Mouse (Mus musculus): Measurements from ENCODE around the gene Cnih4. TPM values are rescaled to one million over a fixed set of nuclear protein-coding genes. Genes with fewer than 3 reads are reported as not detected.
A peak's percentile ranks its signal among the peaks of the same experiment; 100 is the strongest.

Gene Cnih4
- polyA plus RNA-seq, 1 experiment from 2014 or later = 141 TPM

DNA sequence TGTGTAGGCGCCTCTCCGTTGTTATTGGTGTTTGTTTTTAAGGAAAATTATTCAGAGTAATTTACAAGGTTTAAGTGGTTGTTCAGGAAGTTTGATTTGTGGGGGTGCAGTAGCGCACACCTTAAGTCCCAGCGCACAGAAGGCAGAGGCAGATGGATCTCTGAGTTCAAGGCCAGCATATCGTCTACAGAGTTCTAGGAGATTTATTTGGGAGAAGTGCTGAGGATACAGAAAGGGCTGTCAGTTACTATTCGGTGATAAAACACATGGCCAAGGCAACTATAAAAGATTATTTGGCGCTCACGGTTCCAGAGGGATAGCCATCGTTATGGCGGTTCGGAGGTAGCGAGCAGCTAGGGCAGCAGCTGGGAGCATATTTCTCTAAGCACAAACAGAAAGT lies 473 bp downstream of the Cnih4 start:
- H3K9ac ChIP-seq (ENCODE audit: low read length) = peak overlapping the region; percentile 61
- WGBS = 12% methylated on average over 12 of the region's 12 CpGs
- H3K27me3 ChIP-seq (replicated peaks; ENCODE audit: control insufficient read depth, insufficient read depth, low read length) = no peaks in the 10 kb centered on the region
- DNase-seq (ENCODE audit: low spot score) = no peak
- H3K4me2 ChIP-seq (ENCODE audit: low read length) = peak overlapping the region; percentile 62
- peak overlapping the region; percentile 90 for H3K27ac ChIP-seq (ENCODE audit: low read depth)
- H3K4me1 ChIP-seq (replicated peaks; ENCODE audit: control insufficient read depth, insufficient read depth, low read length) = peaks cover 14% of the 10 kb centered on the region; the same call in 1 of the 2 replicates
- peak overlapping the region; percentile 78 for H3K4me3 ChIP-seq (ENCODE audit: low read depth, low read length)
- no peaks in the 10 kb centered on the region for H3K9me3 ChIP-seq (ENCODE audit: control insufficient read depth, low read length)
- no peak for ATAC-seq (replicated peaks; ENCODE audit: low FRiP score, low TSS enrichment, low read depth)
- H3K36me3 ChIP-seq (ENCODE audit: control insufficient read depth, insufficient read depth, low read length) = peaks cover 22% of the 10 kb centered on the region

DNA sequence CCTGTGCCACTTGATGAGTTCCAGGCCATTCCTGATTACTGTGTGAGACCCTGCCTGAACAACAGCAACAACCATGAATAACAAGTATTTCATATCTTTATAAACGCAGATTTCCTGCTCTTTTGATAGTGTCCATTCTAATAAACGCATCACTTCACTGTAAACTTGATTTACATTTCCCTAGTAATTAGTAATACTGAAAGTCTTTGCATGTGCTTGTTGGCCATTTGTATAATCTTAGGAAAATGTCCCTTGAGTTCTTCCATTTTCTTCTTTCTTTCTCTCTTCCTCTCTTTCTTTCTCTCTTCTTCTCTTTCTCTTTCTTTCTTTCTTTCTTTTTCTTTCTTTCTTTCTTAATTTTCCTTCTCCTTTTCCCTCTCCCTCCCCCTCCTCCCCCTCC lies 1.7 kb downstream of the Cnih4 start:
- Histone ChIP-seq H3K9ac (ENCODE audit: low read length) (no peak overlapping the region), H3K4me3 (ENCODE audit: low read depth, low read length) (no peak overlapping the region), H3K4me1 (replicated peaks; ENCODE audit: control insufficient read depth, insufficient read depth, low read length) (peaks cover 14% of the 10 kb centered on the region; the same call in 1 of the 2 replicates), H3K27me3 (replicated peaks; ENCODE audit: control insufficient read depth, insufficient read depth, low read length) (no peaks in the 10 kb centered on the region), H3K4me2 (ENCODE audit: low read length) (no peak overlapping the region), H3K36me3 (ENCODE audit: control insufficient read depth, insufficient read depth, low read length) (peaks cover 10% of the 10 kb centered on the region), H3K27ac (ENCODE audit: low read depth) (no peak overlapping the region), H3K9me3 (ENCODE audit: control insufficient read depth, low read length) (no peaks in the 10 kb centered on the region)
- DNase-seq (ENCODE audit: low spot score) (no peak), ATAC-seq (replicated peaks; ENCODE audit: low FRiP score, low TSS enrichment, low read depth) (no peak)
- 85% methylated on average over 2 of the region's 2 CpGs for WGBS

DNA sequence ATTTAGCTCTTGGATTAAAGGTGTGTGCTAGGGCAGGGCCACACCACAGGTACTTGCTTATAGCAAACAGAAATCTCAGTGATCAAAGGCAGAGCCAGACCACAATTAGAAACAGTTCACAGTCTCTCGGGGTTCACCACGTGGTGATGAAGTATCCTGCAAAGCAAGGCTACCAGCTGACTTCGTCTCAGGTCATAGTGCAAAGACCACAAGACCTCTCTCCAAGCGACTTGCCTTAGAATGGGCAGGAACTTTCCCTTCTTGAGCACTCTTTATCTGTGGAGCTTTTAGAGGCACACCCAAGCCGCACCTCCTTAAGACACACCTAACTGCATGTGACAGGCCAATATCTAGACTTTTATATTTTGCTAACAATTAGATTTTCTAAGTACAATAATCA lies 4.0 kb downstream of the Cnih4 start:
- 62% methylated on average over 5 of the region's 5 CpGs for WGBS
- ATAC-seq (replicated peaks; ENCODE audit: low FRiP score, low TSS enrichment, low read depth) (no peak), DNase-seq (ENCODE audit: low spot score) (no peak)
- Histone ChIP-seq H3K27ac (ENCODE audit: low read depth) (no peak overlapping the region), H3K27me3 (replicated peaks; ENCODE audit: control insufficient read depth, insufficient read depth, low read length) (no peaks in the 10 kb centered on the region), H3K9ac (ENCODE audit: low read length) (no peak overlapping the region), H3K36me3 (ENCODE audit: control insufficient read depth, insufficient read depth, low read length) (peaks cover 2% of the 10 kb centered on the region; the same call in 1 of the 2 replicates), H3K4me1 (replicated peaks; ENCODE audit: control insufficient read depth, insufficient read depth, low read length) (peaks cover 20% of the 10 kb centered on the region), H3K4me2 (ENCODE audit: low read length) (no peak overlapping the region), H3K9me3 (ENCODE audit: control insufficient read depth, low read length) (no peaks in the 10 kb centered on the region), H3K4me3 (ENCODE audit: low read depth, low read length) (no peak overlapping the region)

DNA sequence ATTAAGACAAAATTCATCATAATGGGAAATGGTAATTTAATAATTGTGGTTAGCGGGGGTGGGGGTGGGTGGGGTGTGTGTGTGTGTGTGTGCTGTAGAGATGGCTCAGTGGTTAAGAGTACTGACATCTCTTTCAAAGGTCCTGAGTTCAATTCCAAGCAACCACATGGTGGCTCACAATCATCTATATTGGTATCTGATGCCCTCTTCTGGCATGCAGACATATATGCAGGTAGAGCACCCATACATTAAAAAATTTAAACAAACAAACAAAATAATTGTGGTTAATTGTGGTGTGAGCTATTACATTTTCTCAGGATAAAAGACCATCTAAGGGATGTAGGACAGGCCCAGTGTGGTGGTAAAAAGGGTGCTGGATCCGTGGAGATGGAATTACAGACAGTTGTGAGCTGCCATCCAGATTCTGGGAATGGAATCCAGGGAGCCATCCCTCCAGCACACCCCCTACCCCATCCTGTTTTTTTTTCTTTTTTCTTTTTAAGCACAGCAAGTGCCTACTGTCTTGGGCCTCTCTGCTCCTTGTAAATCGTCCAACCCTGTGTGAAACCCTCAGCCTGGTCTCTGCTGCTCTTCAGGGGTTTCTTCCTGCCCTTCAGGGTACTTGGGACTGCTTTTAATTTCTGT lies 5.0 kb downstream of the Cnih4 start:
- peaks cover 20% of the 10 kb centered on the region for H3K4me1 ChIP-seq (replicated peaks; ENCODE audit: control insufficient read depth, insufficient read depth, low read length)
- no peak for DNase-seq (ENCODE audit: low spot score)

DNA sequence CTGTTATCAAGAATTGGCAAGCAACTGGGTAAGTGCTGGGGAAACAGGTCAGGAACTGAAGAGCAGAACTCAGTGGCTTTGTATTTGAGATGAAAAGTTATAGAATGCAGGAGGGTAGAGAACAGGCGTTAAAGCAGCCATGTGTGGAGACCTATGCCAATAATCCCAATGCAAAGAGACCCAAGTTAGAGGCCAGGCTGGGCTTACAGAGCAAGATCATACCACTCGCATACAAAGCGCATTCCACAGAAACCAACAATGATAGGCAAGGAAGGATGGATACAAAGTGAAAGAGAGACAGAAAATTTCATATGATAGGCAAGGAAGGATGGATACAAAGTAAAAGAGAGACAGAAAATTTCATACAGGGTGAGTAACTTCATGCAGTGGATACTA lies 5.9 kb downstream of the Cnih4 start:
- no peak for DNase-seq (ENCODE audit: low spot score)
- no peak overlapping the region for H3K9ac ChIP-seq (ENCODE audit: low read length)
- no peaks in the 10 kb centered on the region for H3K9me3 ChIP-seq (ENCODE audit: control insufficient read depth, low read length)
- no peak overlapping the region for H3K4me2 ChIP-seq (ENCODE audit: low read length)
- WGBS = 73% methylated on average over 3 of the region's 3 CpGs
- H3K4me1 ChIP-seq (replicated peaks; ENCODE audit: control insufficient read depth, insufficient read depth, low read length) = peaks cover 14% of the 10 kb centered on the region
- no peak overlapping the region for H3K27ac ChIP-seq (ENCODE audit: low read depth)
- peaks cover 17% of the 10 kb centered on the region for H3K36me3 ChIP-seq (ENCODE audit: control insufficient read depth, insufficient read depth, low read length)
- H3K4me3 ChIP-seq (ENCODE audit: low read depth, low read length) = peak overlapping the region; percentile 92
- no peak for ATAC-seq (replicated peaks; ENCODE audit: low FRiP score, low TSS enrichment, low read depth)
- H3K27me3 ChIP-seq (replicated peaks; ENCODE audit: control insufficient read depth, insufficient read depth, low read length) = no peaks in the 10 kb centered on the region

More for the DNA sequence above, 5.0 kb downstream of the Cnih4 start:
- no peak overlapping the region for H3K9ac ChIP-seq (ENCODE audit: low read length)
- no peak for ATAC-seq (replicated peaks; ENCODE audit: low FRiP score, low TSS enrichment, low read depth)
- H3K27me3 ChIP-seq (replicated peaks; ENCODE audit: control insufficient read depth, insufficient read depth, low read length) = no peaks in the 10 kb centered on the region
- 71% methylated on average over 3 of the region's 3 CpGs for WGBS
- no peak overlapping the region for H3K27ac ChIP-seq (ENCODE audit: low read depth)
- no peak overlapping the region for H3K4me3 ChIP-seq (ENCODE audit: low read depth, low read length)
- H3K4me2 ChIP-seq (ENCODE audit: low read length) = no peak overlapping the region
- H3K9me3 ChIP-seq (ENCODE audit: control insufficient read depth, low read length) = no peaks in the 10 kb centered on the region
- H3K36me3 ChIP-seq (ENCODE audit: control insufficient read depth, insufficient read depth, low read length) = peaks cover 9% of the 10 kb centered on the region; the same call in 1 of the 2 replicates

DNA sequence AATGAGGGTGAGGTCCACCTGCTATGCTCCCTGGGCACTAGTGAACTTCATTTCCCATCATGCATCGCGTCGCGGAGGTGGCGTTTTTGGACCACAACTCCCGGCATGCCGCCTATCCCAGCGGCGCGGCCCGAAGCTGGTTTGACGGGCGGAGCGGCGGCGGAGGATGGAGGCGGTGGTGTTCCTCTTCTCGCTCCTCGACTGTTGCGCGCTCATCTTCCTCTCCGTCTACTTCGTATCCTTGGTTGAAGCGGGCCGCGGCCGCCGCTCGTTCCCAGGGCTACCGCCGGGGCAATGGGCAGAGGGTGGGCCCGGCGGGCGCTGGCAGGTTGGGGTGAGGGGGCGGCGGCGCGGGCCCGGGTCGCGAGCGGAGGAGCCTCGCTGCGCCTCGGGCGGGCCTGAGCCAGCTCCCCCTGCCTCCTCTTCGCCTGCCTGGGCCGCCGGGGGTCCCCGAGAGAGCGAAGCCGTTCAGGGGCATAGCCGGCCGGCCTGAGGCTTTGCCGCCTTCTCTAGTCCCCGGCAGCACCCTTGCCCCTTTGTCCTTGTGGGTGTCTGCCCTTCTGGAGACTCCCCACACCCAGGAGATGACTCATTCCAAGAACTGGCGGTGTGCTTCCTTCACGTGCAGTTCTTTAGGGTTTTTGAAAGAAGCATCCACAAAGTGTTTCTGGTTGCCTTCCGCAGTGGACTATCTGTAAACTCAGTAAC lies 6.5 kb downstream of the Cnih4 start:
- under 1% methylated on average over 55 of the region's 59 CpGs for WGBS

DNA sequence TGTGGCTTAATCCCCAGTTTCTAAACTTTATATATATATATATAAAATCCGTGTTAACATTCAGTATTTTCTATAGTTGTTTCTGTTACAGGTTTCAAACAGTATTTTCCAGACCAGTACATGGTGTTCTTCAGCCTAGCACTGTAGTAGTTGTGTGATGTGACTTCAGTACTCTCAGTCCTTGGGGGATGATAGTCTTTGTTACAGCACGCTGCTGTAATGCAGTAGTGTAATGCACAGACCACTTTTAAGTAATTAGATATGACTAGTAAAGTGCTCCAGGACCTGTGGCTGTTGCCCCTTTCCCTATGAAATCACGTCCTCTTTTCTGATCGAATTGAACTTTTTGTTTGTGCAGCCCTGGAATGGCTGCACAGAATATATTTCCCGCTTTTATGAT lies 7.0 kb downstream of the Cnih4 start:
- DNase-seq (ENCODE audit: low spot score) = no peak
- WGBS = 28% methylated on average over 5 of the region's 5 CpGs
- H3K27ac ChIP-seq (ENCODE audit: low read depth) = peak overlapping the region; percentile 88; the same call in 1 of the 2 replicates
- H3K36me3 ChIP-seq (ENCODE audit: control insufficient read depth, insufficient read depth, low read length) = peaks cover 28% of the 10 kb centered on the region
- no peaks in the 10 kb centered on the region for H3K9me3 ChIP-seq (ENCODE audit: control insufficient read depth, low read length)
- peak overlapping the region; percentile 92 for H3K4me3 ChIP-seq (ENCODE audit: low read depth, low read length)
- H3K9ac ChIP-seq (ENCODE audit: low read length) = peak overlapping the region; percentile 91
- peaks cover 12% of the 10 kb centered on the region for H3K4me1 ChIP-seq (replicated peaks; ENCODE audit: control insufficient read depth, insufficient read depth, low read length)
- H3K4me2 ChIP-seq (ENCODE audit: low read length) = peak overlapping the region; percentile 73
- no peak for ATAC-seq (replicated peaks; ENCODE audit: low FRiP score, low TSS enrichment, low read depth)
- no peaks in the 10 kb centered on the region for H3K27me3 ChIP-seq (replicated peaks; ENCODE audit: control insufficient read depth, insufficient read depth, low read length)

More for the DNA sequence above, 6.5 kb downstream of the Cnih4 start:
- Histone ChIP-seq H3K4me3 (ENCODE audit: low read depth, low read length) (peak overlapping the region; percentile 92), H3K36me3 (ENCODE audit: control insufficient read depth, insufficient read depth, low read length) (peaks cover 22% of the 10 kb centered on the region), H3K27ac (ENCODE audit: low read depth) (peak overlapping the region; percentile 88), H3K4me1 (replicated peaks; ENCODE audit: control insufficient read depth, insufficient read depth, low read length) (peaks cover 12% of the 10 kb centered on the region), H3K27me3 (replicated peaks; ENCODE audit: control insufficient read depth, insufficient read depth, low read length) (no peaks in the 10 kb centered on the region), H3K9me3 (ENCODE audit: control insufficient read depth, low read length) (no peaks in the 10 kb centered on the region), H3K9ac (ENCODE audit: low read length) (peak overlapping the region; percentile 91), H3K4me2 (ENCODE audit: low read length) (peak overlapping the region; percentile 73)
- DNase-seq (ENCODE audit: low spot score) = peak; percentile 91
- ATAC-seq (replicated peaks; ENCODE audit: low FRiP score, low TSS enrichment, low read depth) = peak; percentile 94

DNA sequence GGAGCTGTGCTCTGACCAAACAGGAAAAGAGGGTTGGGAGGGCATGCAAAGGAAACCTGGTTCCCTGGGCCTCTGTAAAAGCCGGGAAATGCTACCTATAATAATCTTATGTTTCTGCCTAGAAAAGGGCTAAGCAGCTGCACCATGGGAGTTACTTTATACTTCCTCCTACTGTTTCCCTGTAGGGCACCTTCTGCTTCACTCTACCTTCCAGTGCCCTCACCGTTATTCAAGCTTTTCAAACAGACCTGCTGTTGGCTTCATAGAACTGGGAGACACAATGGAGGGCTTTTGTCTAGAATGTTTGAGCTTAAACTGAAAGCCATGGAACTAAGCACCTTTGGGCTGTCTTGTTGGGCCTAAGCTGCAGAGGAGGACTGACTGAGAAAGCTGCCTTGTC lies 23.3 kb downstream of the Cnih4 start:
- 72% methylated on average over 2 of the region's 2 CpGs for WGBS
- no peak for DNase-seq (ENCODE audit: low spot score)

More for the DNA sequence above, 23.3 kb downstream of the Cnih4 start:
- H3K4me2 ChIP-seq (ENCODE audit: low read length) = no peak overlapping the region
- no peaks in the 10 kb centered on the region for H3K4me1 ChIP-seq (replicated peaks; ENCODE audit: control insufficient read depth, insufficient read depth, low read length)
- no peak overlapping the region for H3K4me3 ChIP-seq (ENCODE audit: low read depth, low read length)
- no peak overlapping the region for H3K9ac ChIP-seq (ENCODE audit: low read length)
- H3K27me3 ChIP-seq (replicated peaks; ENCODE audit: control insufficient read depth, insufficient read depth, low read length) = no peaks in the 10 kb centered on the region
- H3K9me3 ChIP-seq (ENCODE audit: control insufficient read depth, low read length) = no peaks in the 10 kb centered on the region
- no peak overlapping the region for H3K27ac ChIP-seq (ENCODE audit: low read depth)
- ATAC-seq (replicated peaks; ENCODE audit: low FRiP score, low TSS enrichment, low read depth) = no peak
- H3K36me3 ChIP-seq (ENCODE audit: control insufficient read depth, insufficient read depth, low read length) = peaks cover 64% of the 10 kb centered on the region

Measured in intestine, embryonic 14.5 days (tissue).